Mouse (Mus musculus): ENCODE results near the gene Mastl. TPM values are rescaled to one million over a fixed set of nuclear protein-coding genes. Genes with fewer than 3 reads are reported as not detected.

Gene Mastl
- polyA plus RNA-seq, 1 experiment from 2014 or later, result 1.8 TPM

Other genes with a start within 250 kb of the Mastl start
- 57.3 and 62.1 TPM in 2 replicates for gene Abi1, start 115.8 kb downstream of the Mastl start, polyA plus RNA-seq (2015; fragmentation: Nextera tagmentation; extraction: Ambion mirVana)
- gene Acbd5, start 87.9 kb downstream of the Mastl start, polyA plus RNA-seq (2015; fragmentation: Nextera tagmentation; extraction: Ambion mirVana), result 69.1 and 80.0 TPM in 2 replicates
- gene Yme1l1, start 345 bp upstream of the Mastl start, polyA plus RNA-seq (2015; fragmentation: Nextera tagmentation; extraction: Ambion mirVana), result 55.7 and 60.8 TPM in 2 replicates
- 0.10 TPM in 1 of 2 replicates, not detected in the other for gene 4931423N10Rik, start 51.5 kb upstream of the Mastl start, polyA plus RNA-seq (2015; fragmentation: Nextera tagmentation; extraction: Ambion mirVana)
- 5.1 and 5.8 TPM in 2 replicates for gene Nxph2, start 165.2 kb upstream of the Mastl start, polyA plus RNA-seq (2015; fragmentation: Nextera tagmentation; extraction: Ambion mirVana)

Measured in neural tube, embryonic 15.5 days (tissue).